Mouse (Mus musculus): ENCODE results near the gene Rpl18a. TPM values are rescaled to one million over a fixed set of nuclear protein-coding genes. Genes with fewer than 3 reads are reported as not detected.

Gene Rpl18a
- polyA plus RNA-seq, 1 experiment, result 1,792 TPM

DNA sequence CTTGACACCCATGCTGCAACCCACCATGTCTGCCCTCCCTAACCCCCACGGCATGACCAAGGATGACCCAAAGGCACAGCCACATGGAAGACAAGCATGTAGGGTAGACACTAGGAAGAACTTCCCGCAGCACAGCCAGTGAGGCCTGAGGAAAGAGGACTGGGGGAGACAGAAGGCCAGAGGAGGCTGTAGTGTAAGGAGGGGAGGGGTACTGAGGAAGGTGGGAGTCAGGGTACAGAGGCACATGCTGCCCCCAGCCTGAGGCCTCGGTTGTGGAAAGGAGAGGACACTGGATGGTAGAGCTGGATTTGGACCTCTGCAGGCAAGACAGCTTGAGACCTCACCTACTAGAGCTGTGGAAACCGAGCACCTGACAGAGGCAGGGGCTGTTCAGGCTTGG lies 46.3 kb downstream of the Rpl18a start:
- no peaks in the 10 kb centered on the region for H3K4me1 ChIP-seq (ENCODE audit: control insufficient read depth, insufficient read depth, low read length)
- no peak for TF ChIP-seq POLR2A (IDR thresholded peaks at IDR 0.05; ENCODE audit: low read depth, low read length)
- TF ChIP-seq CTCF (IDR thresholded peaks at IDR 0.05; ENCODE audit: borderline replicate concordance, insufficient read depth, low read length), result no peak
- no peak overlapping the region for H3K4me3 ChIP-seq (ENCODE audit: insufficient read depth, low read length)
- no peak overlapping the region for H3K27ac ChIP-seq (ENCODE audit: insufficient read depth, low read length)

- no peaks in the 10 kb centered on the region for H3K4me1 ChIP-seq (ENCODE audit: control insufficient read depth, insufficient read depth, low read length)
- no peak overlapping the region for H3K27ac ChIP-seq (ENCODE audit: insufficient read depth, low read length)
- no peak for TF ChIP-seq POLR2A (IDR thresholded peaks at IDR 0.05; ENCODE audit: low read depth, low read length)
- no peak for TF ChIP-seq CTCF (IDR thresholded peaks at IDR 0.05; ENCODE audit: borderline replicate concordance, insufficient read depth, low read length)
- H3K4me3 ChIP-seq (ENCODE audit: insufficient read depth, low read length), result no peak overlapping the region
Observed at GRCm38 (mm10) chr8:70850132-70850845, 46.9 kb downstream of the Rpl18a start.

DNA sequence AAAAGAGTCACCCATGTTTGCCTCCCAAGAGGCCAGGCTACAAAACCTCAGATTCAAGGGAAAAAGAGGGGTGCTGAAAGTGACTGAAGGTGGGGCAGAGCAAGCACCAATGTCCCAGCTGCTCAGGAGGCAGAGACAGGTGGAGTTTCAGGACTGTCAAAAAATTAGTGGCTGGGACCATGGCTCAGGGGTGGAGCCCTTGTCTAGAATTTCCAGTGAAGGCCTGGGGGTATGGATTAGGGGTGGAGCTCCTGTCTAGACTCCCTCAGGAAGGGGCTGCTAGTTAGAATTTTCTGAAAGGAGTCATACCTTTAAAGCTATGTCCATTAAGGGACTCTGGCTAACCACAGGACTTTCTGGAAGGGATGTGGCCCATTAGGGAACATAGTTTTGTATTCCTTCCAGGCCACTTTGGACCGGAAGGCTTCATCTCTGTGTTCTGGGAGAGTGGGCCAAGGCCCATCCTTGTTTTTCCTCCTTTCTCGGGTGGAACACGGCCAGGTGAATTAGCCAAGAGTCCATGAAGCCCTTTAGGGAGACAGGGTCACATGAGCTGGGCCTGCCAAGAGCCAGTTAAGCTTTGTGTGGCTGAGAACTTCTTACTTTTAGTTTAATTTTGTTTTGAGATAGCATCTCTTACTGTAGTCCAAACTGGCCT lies 47.8 kb downstream of the Rpl18a start:
- Histone ChIP-seq H3K4me3 (ENCODE audit: insufficient read depth, low read length) (no peak overlapping the region), H3K27ac (ENCODE audit: insufficient read depth, low read length) (no peak overlapping the region), H3K4me1 (ENCODE audit: control insufficient read depth, insufficient read depth, low read length) (no peaks in the 10 kb centered on the region)
- no peak for TF ChIP-seq CTCF (IDR thresholded peaks at IDR 0.05; ENCODE audit: borderline replicate concordance, insufficient read depth, low read length)
- no peak for TF ChIP-seq POLR2A (IDR thresholded peaks at IDR 0.05; ENCODE audit: low read depth, low read length)

DNA sequence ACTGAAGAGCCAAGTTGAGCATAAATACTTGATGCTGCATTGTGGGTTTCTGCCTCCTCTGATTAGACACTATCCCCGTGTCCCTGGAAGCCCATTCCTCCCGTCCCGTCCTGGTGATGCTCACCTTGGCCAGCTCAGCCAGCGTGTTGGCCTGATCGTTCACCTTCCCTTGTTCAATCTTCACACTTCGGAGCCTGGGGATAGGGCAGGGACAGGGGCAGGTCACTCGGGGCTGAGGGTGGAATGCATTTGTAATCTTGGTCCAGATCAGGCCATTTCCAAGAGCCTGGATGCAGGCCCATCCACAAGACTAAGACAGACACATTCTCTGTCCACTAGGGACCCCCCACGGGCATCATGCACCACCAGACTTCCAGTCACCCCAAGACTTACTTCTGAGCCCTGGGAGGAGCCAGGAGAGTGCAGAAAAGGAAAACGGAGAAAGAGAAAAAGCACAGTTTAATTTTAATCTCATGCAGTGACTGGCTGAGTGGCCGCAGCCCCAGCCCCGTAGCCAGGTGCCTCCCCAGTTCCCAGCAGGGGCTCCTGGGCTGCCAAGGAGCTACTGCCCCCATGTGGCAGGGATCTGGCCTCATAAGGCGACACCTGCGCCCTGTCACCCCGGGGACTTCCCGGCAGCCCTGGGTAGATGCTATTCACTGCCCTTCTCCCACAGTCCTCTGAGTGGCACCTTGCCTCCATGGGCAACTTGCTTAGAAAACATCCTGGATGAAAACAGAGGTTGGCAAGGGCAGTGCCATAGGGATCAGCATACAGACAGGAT lies 50.6 kb downstream of the Rpl18a start:
- no peak overlapping the region for H3K4me3 ChIP-seq (ENCODE audit: insufficient read depth, low read length)
- no peak overlapping the region for H3K27ac ChIP-seq (ENCODE audit: insufficient read depth, low read length)
- H3K4me1 ChIP-seq (ENCODE audit: control insufficient read depth, insufficient read depth, low read length), result no peaks in the 10 kb centered on the region
- TF ChIP-seq POLR2A (IDR thresholded peaks at IDR 0.05; ENCODE audit: low read depth, low read length), result no peak
- no peak for TF ChIP-seq CTCF (IDR thresholded peaks at IDR 0.05; ENCODE audit: borderline replicate concordance, insufficient read depth, low read length)

GRCm38 (mm10) chr8:70845108-70845507 lies 52.1 kb downstream of the Rpl18a start:
- no peaks in the 10 kb centered on the region for H3K4me1 ChIP-seq (ENCODE audit: control insufficient read depth, insufficient read depth, low read length)

More at GRCm38 (mm10) chr8:70845108-70845507, 52.1 kb downstream of the Rpl18a start:
- Histone ChIP-seq H3K4me3 (ENCODE audit: insufficient read depth, low read length) (no peak overlapping the region), H3K27ac (ENCODE audit: insufficient read depth, low read length) (no peak overlapping the region)
- no peak for TF ChIP-seq POLR2A (IDR thresholded peaks at IDR 0.05; ENCODE audit: low read depth, low read length)
- TF ChIP-seq CTCF (IDR thresholded peaks at IDR 0.05; ENCODE audit: borderline replicate concordance, insufficient read depth, low read length), result no peak

Other genes starting within 250 kb of the Rpl18a start
- 53.7 and 54.3 TPM in 2 replicates for gene Pgpep1, start 237.0 kb downstream of the Rpl18a start, polyA plus RNA-seq (2011; ENCODE audit: insufficient read length, low read depth, missing spikeins)
- 54.9 and 60.2 TPM in 2 replicates for gene Lsm4, start 224.2 kb downstream of the Rpl18a start, polyA plus RNA-seq (2011; ENCODE audit: insufficient read length, low read depth, missing spikeins)
- gene Jund, start 198.5 kb downstream of the Rpl18a start, polyA plus RNA-seq (2011; ENCODE audit: insufficient read length, low read depth, missing spikeins), result 82.2 and 90.6 TPM in 2 replicates
- gene Iqcn, start 194.0 kb downstream of the Rpl18a start, polyA plus RNA-seq (2011; ENCODE audit: insufficient read length, low read depth, missing spikeins), result not detected in 2 replicates
- gene Gm3336, start 178.9 kb downstream of the Rpl18a start, polyA plus RNA-seq (2011; ENCODE audit: insufficient read length, low read depth, missing spikeins), result not detected in 2 replicates
- not detected in 2 replicates for gene Pde4c, start 173.7 kb downstream of the Rpl18a start, polyA plus RNA-seq (2011; ENCODE audit: insufficient read length, low read depth, missing spikeins)
- gene Rab3a, start 142.7 kb downstream of the Rpl18a start, polyA plus RNA-seq (2011; ENCODE audit: insufficient read length, low read depth, missing spikeins), result 8.6 and 10.2 TPM in 2 replicates
- gene Mpv17l2, start 136.5 kb downstream of the Rpl18a start, polyA plus RNA-seq (2011; ENCODE audit: insufficient read length, low read depth, missing spikeins), result 29.1 and 32.6 TPM in 2 replicates
- gene Pik3r2, start 120.7 kb downstream of the Rpl18a start, polyA plus RNA-seq (2011; ENCODE audit: insufficient read length, low read depth, missing spikeins), result 42.8 and 43.5 TPM in 2 replicates
- gene Mast3, start 92.4 kb downstream of the Rpl18a start, polyA plus RNA-seq (2011; ENCODE audit: insufficient read length, low read depth, missing spikeins), result 12.6 and 13.1 TPM in 2 replicates
- gene Il12rb1, start 89.0 kb downstream of the Rpl18a start, polyA plus RNA-seq (2011; ENCODE audit: insufficient read length, low read depth, missing spikeins), result 1.1 TPM in 1 of 2 replicates, not detected in the other
- gene Arrdc2, start 57.7 kb downstream of the Rpl18a start, polyA plus RNA-seq (2011; ENCODE audit: insufficient read length, low read depth, missing spikeins), result 4.4 and 4.5 TPM in 2 replicates
- gene Kcnn1, start 34.2 kb downstream of the Rpl18a start, polyA plus RNA-seq (2011; ENCODE audit: insufficient read length, low read depth, missing spikeins), result 1.7 and 2.7 TPM in 2 replicates
- gene Ccdc124, start 23.5 kb downstream of the Rpl18a start, polyA plus RNA-seq (2011; ENCODE audit: insufficient read length, low read depth, missing spikeins), result 31.1 and 32.3 TPM in 2 replicates
- gene Slc5a5, start 4.7 kb downstream of the Rpl18a start, polyA plus RNA-seq (2011; ENCODE audit: insufficient read length, low read depth, missing spikeins), result 0.28 and 0.30 TPM in 2 replicates
- 24.2 and 27.8 TPM in 2 replicates for gene Map1s, start 8.5 kb upstream of the Rpl18a start, polyA plus RNA-seq (2011; ENCODE audit: insufficient read length, low read depth, missing spikeins)